Mouse (Mus musculus) thymus, postnatal 0 days (tissue): ENCODE measurements around the gene 2900026A02Rik. TPM values are rescaled to one million over a fixed set of nuclear protein-coding genes. Genes with fewer than 3 reads are reported as not detected.

Experiments
- DNase-seq: peaks from one replicate; pipeline ENCODE4 v3.0.0-alpha.2; 2015; ENCODE audit warnings: low spot score
- polyA plus RNA-seq: library from polyadenylated mRNA; unstranded; fragments of >200 nt; fragmentation: Nextera tagmentation; extraction: Ambion mirVana; gene quantifications from 2 replicates; pipeline ENCODE4 v1.2.1, GENCODE M21; 2015

Gene 2900026A02Rik
- polyA plus RNA-seq, 1 experiment from 2014 or later: 3.9 TPM

DNA sequence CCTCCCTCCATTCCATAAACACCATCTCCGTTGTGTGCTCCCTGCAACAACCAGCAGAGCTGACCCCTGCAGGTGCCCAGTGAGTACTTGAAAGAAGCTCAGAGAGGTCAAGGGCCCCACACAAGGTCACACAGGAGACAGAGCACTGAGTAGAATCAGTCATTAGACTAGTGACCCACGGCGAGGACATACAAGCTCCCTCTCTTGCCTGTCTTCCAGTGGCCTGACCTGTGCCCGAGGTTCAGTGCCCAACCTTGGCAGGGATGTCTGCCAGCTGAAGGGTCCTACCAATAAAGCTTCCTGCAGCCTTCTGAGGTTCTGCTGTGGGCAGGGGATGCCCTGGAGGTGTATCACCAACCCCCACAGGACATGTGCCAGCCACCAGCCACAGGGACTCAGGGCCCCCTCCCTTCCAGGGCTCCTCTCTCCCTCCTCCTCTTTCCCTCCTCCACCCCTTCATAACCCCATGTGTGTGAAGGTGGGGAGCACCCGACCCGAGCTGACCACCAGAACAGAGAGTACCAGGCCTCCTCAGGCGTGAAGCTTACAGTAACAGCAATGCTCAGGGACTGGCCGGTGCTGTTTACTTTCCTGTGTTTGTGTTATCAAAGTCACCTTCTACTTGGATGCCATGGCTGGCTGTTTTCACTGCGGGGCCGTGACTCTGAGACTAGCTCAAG, 8.7 kb downstream of the 2900026A02Rik start:
- no peak for DNase-seq

DNA sequence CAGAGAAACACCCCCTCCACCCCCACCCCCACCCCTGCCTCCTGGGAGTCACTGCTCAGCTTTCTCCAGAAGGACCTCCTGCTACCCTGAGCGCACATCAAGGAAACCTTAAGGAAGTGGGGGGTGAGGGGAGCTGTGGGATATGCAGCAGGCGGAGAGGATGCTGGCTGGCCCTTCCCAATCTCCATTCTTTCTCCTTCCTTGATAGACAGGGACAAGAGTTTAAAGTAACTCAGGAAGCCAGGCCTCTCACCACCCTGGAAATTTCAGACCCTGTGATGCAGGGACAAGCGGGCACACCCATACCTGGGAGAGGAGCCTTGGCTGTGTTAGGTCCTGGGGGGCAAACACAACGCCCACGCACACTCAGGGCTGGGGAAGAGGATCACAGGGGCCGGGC, 10.7 kb downstream of the 2900026A02Rik start:
- DNase-seq: no peak

DNA sequence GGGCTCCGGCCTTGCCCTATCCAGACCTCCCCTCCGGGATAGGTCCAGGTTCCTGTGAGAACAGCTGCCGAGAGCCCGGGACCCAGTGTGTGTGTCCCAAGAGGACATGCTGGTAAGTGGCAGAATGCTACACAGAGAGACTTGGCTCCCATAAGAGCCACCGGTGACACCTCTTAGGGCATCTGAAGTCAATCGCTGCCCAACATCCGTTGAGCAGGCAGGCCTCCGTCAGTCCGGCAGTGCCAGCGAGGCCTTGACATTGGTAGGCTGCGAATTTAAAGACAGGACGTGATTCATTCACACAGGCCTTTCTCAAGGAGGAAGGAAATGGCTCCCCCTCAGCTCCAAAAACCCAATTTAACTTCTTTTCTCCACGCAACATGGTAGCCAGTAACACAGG, 11.1 kb downstream of the 2900026A02Rik start:
- DNase-seq: no peak

DNA sequence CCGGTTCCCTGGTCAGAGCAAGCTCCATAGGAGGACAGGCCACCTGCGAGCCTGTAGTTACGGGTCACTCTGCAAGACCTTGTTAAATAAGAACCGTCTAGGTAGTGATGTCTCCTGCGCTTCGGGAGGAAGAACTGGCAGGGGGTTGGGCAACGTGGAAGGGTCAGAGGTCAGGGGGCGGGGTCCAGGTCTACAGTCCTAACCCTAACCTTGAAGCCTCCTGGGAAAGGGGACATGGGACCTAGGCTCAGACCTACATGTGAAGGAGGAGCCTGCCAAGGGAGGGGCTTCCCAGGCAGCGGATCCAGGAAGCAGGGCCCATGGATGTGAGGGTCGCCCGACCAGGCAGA, 11.7 kb downstream of the 2900026A02Rik start:
- no peak for DNase-seq

DNA sequence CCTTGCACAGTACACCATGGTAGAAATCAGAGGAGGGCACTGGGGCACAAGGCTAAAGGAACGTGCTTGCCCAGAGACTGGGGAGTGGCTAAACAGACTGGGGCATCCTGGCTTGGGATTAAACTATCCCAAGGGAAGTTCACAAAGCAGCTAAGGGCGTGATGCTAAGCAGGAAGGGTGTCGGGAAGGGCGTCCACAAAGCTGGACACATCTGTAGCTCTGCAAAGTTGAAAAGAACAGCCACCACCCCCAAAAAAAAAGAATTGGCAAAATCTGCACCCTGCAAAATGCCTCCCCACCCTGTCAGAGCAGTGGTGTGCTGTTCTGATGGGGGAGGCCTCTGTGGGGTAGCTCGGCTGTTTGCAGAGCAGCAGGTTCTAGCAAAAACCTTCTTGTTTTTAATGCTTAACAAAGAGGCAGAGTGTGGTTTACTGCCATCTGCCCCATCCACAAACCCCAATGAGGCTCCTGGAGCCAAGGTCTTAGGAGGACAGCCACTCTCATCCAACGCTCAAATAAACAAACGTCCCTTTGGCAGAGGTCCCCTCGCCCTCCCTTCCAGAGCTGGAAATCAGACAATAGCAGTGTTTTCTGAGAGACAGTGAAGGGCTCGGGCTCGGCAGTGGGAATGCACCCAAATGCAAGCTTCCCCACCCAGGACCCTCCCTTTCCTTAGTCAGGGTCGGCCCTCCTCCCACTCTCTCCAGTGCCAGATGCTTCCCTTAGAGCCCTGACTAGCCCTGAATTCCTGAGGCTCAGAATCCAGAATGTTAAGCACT, 12.2 kb downstream of the 2900026A02Rik start:
- no peak for DNase-seq

DNA sequence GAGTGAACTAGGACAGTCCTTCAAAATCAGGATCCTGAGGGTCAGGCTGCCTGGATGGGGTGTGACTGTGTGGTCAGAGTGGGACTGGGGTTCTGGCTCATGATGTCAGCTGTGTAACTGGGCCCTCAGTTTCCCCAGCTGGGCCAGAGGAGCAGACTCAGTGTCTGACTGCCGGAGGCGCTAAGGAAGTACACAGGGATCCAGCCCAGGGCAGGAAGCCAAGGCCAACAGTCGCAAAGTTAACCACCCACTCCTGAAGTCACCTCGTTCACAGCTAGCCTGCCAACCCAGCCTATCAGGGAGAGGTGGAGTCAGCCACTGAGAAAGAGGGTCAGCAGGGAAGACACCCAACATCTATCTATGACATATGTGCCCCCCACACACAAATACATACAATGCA, 13.0 kb downstream of the 2900026A02Rik start:
- no peak for DNase-seq

DNA sequence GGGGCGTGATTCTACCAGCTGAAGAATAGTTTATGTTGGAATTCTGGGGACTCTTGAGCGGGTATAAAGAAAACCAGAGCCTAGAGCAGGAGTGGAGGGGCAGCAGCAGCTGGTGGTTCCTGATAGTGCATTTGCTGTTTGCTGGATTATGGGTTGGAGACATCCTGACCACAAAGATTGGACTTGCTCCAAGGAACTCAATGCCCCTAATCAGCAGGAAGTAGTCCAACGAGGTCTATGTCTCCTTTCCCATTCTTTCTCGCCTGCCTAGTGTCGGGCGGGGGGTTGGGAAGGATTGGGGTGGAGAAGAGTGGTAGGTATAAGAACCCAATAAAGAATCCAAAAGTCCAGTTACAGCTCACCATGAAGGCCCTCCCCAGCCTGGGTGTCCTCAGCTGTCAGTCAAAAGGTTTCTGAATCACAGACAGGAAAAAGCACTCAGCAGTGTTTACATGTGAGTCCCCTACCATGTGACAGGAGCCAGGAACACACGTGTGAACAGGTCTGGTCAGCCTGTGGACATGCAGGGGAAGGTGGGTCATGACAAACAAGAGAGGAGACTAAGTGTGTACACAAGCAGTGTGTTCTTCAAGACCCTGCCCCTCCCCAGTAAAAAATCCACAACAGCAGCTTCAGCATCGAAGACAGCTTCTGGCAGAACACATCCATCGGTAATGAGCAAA, 14.2 kb downstream of the 2900026A02Rik start:
- no peak for DNase-seq

DNA sequence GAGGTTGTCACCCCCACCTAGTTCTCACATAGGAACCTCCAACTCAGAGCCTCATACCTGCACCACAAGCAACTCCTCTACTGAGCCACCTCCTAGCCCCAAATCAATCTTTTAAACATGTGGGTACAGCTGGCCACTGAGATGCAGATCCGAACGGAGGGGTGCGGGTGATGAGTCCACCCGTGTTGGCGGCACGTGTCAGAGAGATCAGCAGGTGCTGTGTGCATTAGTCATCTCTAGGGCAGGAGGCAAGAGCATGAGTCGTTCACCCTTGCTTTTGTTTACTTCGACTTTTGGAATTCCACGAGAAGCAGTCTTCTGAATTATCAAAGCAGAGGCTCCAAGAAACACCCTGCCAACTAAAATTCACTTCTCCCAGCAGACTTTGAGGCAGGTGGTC, 16.8 kb downstream of the 2900026A02Rik start:
- no peak for DNase-seq

DNA sequence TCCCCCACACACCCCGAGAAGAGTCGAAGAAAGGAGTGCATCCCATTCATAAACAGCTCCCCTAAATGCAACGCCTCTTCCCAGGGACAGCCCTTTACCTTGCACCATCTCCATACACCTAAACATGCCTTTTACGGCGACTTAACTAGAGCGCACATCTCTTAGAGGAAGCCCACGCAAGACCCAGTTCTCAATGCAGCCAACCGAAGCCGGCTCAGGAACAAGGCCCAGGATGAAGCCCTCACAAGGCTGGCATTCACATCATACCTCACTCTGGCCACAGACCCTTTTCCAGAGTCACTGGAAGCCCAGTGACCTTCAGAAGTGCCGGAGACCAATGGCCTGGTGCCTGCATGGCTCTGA, 21.3 kb downstream of the 2900026A02Rik start:
- no peak for DNase-seq

DNA sequence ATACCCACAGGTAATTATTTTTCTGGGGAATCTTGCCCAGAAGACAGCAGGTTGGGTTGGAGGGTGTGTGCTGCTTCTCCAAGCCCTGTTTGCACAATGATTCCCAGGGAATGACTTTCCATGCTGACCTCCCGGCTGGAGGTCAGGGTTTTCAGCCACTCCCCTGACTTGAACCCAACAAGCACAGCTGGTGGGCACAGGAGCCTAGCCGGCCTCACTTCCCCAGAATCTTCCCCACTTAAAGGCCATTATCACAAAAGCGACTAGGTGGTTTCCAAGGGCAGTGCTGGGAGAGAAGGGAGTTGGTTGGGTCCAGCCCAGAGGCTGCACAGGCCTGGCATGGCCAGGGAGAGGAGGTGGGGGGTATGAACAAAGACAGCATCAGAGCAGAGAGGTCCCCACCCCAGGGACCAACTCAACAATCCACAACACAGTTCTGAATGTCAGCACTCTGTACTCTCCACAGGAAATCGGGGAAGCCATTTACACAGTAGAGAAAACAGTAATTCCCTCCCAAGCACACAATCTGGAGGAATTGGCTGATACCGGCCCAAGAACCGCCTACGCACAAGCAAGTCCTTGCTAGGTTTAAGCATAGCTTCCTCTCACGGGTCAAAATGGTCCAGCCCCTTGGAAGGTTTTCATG, 21.8 kb downstream of the 2900026A02Rik start:
- DNase-seq: no peak

DNA sequence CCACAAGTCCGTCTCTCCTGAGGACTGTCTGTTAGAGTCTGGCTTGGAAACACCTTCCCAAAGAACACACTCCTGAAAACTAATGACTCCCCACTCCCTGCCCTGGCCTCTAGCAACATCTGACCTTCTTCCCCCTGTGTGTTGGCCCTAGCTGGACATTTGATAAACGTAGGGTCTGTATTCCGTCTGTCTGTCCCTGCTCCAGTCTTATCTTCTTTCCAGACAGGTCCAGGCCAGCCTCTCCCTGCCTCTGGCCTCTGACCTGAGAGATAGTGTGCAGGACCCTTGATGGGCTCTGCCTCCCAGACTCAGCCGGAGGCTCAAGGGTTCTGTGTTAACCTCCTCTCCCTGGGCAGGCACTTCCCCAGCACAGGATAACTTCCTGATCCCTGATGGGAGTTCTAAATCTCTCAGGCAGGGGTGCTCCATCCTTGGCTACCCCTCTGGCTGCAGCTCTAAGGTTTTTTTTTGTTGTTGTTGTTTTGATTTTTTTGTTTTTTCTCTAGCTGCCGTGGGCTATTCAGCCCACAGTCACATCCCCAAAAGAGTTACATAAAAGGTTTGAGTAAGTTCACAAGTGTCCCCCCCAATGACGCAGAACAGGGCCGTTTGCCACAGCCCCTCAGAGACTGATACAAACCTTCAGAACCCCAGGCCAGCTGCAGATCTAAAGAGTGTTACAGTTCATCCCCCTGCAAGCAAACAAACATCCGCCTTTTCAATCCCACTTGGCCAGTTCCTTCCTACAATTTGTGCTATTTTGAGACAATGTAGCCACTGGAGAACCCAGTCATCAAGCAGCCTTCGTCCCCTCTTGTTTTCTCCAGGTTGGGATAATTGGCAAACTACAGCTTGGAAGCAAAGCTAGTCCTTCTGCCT, 23.9 kb downstream of the 2900026A02Rik start:
- no peak for DNase-seq

DNA sequence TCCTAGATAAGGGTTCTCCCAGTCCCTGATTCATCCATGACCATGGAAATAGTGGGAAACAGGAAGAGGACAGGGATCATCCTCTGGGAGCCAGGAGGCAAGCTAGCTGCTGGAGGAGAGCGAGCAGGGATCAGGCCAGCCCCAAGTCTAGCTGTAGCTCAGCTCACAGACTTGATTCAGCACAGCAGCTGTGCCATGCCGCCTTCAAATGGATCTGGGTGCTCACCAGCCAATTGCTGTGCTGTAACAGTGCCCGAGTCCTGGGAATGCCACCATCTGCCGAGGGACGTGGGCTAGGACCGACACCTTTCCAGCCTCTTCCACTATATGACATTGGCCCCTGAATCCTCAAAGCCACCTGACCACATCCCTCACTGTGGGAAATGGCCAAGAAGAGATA, 25.1 kb downstream of the 2900026A02Rik start:
- no peak for DNase-seq

DNA sequence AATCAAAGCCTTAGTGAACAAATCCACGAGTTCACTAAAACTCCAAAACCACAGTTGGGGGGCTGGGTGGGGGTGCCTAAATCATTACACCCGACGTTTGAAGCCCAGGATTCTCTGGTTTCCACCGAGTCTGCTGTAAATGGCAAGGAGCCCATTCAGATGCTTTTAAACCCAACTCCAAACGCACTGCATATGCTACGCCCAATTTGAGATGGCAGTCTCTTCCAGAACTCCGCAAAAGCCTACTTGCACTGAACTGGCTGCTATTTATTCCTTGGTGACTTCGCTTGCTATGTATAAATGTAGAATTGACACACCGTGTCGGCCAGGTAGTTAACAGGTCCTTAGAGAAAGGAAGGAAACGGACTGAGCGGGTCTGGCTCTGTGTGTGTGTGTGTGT, 25.6 kb downstream of the 2900026A02Rik start:
- DNase-seq: no peak

DNA sequence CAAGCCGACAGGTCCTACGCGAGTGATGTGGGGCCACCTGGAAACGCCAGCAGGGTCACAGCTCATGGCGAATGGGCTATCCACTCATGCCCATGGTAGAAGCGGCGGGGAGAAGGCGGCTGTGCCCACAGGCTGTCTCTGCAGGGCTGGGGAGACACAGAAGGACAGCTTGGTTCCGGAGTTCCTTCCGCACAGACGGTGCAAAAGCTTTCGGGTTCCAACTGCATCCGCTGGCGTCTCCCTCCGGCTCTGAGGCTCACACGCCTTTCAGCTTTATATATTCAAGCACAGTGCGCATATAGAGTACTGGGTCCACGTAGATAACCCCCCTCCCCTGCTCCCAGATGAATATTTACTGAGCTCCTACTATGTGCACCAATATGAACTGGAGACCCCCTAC, 27.3 kb downstream of the 2900026A02Rik start:
- DNase-seq: no peak

DNA sequence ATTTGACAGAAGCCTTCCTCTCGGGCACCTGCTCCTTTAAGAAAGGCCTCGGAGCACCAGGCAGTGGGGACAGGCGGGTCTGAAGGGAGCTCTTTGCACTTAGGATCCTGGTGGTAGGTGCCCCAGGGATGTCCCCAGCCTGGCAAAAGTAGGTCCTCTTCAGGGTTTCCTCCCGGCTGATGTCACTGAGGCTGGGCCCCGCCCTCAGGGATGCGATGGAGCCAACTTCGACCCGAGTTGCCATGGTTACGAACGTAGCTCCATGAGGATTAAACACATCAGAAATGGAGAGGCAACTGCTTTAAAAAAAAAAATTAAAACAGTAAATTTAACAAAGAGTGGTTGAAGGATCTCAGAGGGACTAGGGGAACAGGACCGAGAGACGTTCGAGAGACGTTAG, 29.1 kb downstream of the 2900026A02Rik start:
- DNase-seq: no peak

DNA sequence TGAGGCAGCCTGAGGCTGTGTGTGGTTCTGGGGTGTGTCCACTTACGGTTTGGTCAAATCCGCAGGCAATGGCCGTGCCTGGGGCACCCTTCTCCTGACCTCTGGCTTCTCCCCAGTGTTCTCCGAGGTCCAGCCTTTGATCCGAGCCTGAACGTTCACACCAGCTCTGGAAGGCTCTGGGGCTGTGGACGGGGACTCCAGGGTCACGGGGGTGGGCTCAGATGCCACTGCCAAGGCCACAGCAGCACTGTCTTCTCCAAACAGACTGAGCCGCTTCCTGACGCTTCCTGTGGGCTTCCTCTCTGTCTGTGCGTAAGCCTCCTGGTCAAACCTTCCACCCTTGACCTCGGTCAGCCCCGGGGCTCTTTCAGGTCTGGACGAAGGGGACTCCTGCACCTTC, 30.5 kb downstream of the 2900026A02Rik start:
- DNase-seq: no peak

DNA sequence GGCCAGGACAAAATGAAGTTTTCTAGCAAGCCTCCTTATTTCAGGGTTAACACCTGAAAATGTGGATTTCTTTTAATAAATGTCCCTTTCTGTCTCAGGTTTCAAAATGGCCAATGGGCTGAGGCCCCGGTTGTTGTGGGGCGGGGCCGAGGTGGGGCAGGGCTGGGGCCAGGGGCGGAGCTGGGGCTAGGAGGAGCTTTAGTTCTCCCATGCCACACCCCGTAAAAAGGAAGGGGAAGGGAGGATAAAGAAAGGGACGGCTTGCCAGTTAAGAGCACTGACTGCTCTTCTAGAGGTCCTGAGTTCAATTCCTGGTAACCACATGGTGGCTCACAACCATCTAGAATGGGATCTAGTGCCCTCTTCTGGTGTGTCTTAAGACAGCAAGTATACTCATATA, 39.6 kb downstream of the 2900026A02Rik start:
- DNase-seq: no peak

DNA sequence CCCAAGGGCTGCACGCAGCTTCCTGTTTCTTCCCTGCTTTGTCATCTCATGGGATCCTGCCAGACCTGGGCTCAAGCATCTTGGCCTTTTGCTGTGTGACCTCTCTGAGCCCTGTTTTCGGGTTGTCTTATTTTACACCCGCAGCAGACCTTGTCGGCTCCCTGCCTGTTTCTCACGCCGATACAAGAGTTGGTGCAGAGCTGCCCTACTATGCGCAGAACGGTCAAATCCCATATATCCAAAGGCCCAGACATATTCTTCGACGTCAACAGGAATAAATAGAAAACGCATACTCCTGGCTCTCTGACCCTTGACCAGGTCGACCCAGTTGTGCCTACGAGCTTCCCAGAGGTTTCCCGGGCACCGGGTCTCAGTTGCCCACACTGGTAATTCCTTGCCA, 40.3 kb downstream of the 2900026A02Rik start:
- no peak for DNase-seq

DNA sequence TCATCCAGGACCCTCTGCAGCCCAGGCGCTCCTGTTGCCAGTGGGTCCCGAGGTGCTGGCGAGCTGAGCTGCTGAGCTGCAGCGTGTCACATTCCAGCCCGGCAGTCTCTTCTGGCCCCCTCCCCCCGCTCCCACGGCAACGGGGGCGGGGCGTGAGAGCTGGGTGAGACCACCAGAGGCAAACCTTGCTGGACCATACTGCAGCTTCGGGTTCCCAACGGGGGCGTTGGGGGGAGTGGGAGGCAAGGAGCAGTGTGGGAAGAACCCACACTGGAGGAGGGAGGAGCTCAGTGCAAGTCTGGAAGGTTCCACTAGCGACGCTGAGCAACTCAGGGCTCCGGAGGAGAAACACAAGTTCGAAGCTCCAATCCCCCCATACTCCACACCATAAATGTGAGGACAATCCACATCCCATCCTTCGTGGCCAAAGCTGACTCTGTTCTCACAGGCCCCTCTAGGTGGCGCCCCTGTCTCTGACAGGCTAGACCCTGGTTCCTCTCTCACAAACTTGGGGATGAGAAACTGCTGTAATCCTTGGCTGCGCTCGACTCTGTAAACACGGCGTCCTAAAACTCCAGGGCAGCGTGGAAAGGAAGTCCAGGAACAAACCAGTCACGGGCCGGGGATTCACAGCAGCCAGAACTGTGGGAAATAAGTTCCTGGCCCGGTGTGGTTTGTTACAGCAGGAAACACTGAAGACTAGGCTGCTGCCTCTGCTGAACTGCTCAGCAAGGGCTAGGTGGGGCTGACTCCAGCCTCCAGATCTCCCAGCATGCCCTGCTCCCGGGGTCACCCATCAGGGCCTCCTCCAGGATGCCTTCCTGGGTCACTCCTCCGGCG, 41.0 kb downstream of the 2900026A02Rik start:
- peak; percentile 76 for DNase-seq

DNA sequence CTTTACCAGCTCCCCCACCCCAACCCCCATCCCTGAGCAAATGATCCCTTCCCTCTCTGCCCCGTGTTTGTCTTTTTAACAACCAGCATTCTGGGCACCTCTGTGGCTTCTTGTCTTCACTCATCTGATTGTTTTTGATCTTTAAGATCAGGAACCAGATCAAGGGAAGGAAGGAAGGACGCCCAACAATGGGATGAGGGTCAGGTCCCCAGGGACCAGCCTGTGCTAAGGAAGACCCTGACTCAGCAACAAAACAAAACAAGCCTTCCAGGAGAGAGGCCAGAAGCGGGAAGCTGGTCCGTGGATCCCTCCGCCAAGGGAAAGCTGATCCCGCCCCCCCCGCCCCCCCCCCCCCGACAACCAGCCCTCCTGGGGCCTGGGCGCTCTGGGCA, 41.6 kb downstream of the 2900026A02Rik start:
- DNase-seq: no peak
